Mouse (Mus musculus): ENCODE data around the gene Iqcn.
A peak's percentile ranks its signal among the peaks of the same experiment; 100 is the strongest.

Iqcn gene

DNA sequence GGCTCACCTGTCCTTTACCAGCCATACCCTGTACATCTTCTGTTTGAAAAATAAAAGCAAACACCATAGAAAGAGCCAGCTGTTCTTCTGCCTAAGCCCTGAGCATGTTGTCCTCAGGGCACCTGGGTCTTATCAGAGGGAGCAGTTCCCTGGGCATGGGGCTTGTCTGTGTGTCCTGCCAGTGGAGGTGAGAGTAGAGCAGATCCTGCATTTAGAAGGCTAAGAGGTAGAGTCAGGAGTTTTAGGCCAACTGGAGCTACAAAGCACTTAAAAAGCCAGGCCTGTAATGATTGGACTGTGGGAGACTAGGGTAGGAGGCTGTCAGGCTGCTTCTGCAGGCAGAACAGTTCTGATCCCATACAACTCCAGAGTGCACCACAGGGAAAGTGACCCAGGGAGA is 24.6 kb upstream of the Iqcn start:
- DNase-seq (ENCODE audit: extremely low read depth, low read depth) = no peak

DNA sequence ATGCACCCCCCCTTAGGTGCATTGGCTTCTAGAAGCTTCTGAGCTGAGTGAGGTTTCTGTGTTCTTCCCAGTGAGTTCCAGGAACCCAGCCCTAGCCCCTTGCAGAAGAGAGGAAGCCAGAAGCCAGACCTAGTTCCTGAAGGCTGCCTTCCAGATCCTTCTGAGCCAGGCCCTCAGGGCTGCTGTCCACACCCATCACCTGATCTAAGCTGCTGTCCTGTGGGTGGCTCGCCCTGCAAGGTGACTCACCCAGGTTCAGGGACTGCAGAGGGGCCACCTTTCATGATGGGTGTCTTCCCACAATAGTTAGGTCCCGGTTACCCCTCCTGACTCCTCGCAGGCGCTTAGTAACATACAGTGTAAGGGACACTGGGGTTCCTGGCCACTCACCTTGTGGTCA is 23.9 kb upstream of the Iqcn start:
- no peak for DNase-seq (ENCODE audit: extremely low read depth, low read depth)

DNA sequence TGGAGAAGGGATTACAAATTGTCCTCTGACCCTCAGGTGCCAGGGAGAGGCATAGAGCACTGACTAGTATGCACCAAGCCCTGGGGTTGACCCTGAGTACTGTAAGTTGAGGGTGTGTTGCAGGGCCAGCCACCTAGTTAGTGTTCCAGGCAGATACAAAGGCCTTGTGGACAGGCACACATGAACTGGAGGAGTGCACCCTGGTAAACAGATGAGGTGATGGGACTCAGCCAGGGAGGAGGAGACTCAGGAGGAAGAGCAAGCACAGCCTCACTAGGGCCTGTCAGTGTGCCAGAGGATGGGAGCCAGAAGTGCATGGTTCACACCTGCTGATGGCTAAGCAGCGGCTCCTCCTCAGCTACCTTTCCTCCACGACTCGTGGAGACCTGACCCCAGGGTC is 23.2 kb upstream of the Iqcn start:
- no peak for DNase-seq (ENCODE audit: extremely low read depth, low read depth)

DNA sequence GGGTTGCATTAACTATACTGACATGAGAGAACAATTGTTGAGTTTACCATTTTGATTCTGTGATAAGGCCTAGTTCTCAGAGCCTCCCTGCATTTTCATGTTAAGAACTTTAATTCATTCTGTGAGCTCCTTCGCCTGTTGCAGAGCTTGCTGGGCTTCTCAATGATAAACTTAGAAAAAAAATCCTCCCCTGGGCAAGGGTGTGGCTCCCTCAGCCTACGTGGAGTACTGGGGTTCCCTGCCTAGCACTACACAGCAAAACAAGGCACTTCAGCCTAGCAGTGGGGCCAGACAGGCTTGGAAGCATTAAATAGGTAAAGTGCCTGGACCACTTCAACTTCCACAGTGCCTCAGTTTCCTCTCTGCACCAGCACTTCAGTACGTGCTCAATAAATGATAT is 21.8 kb upstream of the Iqcn start:
- no peak for DNase-seq (ENCODE audit: extremely low read depth, low read depth)

DNA sequence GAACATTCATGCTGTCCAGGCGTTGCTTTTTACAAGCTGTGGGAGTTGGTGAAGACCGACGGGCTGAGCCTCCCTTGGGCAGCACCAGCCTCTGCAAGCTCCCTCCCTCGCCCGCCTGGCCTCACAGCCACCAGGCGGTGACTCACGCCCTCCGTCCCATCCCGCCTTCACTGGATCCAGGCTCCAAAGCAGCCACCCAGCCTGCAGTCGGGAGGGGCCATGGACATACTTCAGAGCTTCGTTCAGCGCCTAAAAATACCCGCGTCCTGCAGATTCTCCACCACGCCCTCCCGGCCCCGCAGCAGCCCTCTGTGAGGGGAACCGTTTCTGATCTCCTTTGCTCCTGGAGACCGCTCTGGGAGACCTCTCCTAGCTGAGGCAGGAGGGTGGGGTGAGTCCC is 21.1 kb upstream of the Iqcn start:
- DNase-seq (ENCODE audit: extremely low read depth, low read depth) = no peak

DNA sequence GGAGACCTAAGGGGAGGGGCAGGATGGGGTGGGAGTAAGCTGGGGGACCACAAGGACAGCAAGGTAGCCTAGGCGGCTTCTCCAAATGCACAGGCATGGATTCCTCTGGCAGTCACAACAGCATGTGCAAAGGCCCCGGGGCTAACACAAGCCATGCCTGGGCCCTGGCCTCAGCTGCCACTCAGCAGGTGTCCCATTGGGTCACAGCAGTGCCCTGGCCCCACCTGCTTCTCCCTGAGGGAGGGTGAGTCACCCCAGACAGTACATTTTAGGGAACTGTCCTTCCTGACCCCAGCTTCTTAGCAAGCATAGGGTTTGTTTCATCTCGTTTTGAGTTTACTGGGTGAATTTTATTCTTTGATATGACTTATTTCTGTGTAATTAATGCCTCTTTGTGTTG is 20.6 kb upstream of the Iqcn start:
- DNase-seq (ENCODE audit: extremely low read depth, low read depth) = no peak

DNA sequence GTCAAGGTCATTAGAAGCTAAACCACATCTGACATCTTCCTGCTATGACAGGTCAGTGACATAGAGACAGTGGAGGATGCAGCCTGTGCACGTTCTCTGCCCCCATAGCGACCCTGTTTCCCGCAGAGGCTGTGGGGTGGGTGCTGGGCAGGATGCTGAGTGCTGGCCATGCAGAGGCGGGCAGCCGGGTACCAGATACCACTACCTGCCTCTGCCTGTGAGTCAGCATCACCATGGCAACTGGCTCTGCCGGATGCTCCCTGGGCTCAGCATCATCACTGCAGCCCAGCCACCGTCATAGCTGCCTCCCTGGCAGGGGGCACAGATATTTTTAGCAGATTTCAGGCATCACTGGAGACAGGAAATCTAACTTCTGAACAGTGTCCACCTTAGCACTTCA is 19.0 kb upstream of the Iqcn start:
- DNase-seq (ENCODE audit: extremely low read depth, low read depth) = no peak

DNA sequence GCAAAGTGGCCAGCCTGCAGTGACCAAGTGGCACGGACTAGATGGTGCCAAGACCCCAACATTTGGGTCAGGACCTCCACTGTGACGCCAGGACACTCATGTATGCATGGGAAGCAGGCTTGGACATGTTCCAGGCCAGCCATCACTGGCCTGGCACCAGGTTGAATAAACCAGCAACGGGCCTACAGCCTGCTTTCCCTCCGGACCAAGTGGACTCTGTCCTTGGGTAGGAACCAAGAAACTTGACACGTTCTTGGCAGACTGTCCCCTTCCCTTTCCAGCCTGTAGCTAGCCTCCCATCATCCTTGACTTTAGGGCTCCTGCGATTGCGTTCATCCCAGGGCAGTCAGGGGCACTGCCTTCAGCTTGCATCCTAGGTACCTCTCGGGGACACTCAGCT is 15.7 kb upstream of the Iqcn start:
- DNase-seq (ENCODE audit: extremely low read depth, low read depth) = no peak

DNA sequence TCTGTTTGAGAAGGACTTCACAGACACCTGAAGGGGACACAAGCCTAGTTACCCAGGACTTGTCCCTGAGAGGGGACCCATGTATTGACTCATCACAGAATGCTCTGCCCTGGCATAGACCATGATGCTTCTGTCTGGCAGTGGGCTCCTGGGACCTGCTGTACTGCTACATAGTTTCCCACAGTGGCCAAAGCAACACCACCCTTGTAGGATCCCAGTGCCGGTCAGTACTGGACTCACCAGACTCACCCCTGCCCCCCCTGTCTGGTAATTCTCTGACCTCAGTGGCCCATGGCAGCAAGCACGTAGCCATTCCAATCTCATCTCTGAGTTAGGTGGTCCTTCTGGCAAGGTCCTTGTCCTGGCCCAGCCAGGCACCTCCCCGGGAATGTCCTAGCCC is 15.1 kb upstream of the Iqcn start:
- DNase-seq (ENCODE audit: extremely low read depth, low read depth) = no peak

DNA sequence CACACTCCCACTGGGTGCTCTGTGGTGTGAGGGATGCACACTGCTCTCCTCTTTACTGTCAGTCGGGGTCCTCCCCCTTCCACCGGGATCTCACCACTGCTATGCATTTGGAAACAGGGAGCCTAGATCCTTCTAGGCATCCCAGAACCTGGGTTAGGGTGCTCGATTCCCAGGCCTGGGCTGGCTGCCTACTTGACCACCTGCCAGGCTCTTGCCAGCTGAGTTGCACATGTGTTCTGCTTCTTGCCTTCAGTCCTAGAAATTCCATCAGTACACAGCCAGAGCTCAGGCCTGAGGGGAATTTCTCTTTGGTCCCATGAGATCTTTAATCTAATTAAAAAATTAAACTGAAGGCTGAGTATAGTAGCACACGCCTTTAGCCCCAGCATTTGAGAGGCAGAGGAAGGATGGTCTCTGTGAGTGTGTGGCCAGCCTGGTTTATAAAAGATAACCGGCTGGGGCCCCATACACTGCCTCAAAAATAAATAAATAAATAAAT is 13.3 kb upstream of the Iqcn start:
- no peak for DNase-seq (ENCODE audit: extremely low read depth, low read depth)

DNA sequence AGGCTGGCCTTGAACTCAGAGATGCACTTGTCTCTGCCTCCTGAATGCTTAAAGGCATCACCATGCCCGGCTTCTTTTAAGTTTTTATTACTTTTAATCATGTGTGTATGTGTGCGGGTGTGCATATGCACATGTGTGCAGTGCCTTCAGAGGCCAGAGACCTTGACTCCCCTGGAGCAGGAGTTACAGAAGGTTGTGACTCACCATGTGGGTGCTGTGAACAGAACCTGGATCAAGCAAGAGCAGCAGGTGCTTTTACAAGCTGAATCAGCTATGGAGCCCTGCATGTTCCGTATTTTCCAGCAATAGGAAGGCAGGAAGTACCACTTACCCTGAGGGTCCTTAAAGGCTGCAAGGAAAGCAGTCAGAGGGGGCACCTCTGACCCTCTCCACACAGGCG is 12.0 kb upstream of the Iqcn start:
- no peak for DNase-seq (ENCODE audit: extremely low read depth, low read depth)

DNA sequence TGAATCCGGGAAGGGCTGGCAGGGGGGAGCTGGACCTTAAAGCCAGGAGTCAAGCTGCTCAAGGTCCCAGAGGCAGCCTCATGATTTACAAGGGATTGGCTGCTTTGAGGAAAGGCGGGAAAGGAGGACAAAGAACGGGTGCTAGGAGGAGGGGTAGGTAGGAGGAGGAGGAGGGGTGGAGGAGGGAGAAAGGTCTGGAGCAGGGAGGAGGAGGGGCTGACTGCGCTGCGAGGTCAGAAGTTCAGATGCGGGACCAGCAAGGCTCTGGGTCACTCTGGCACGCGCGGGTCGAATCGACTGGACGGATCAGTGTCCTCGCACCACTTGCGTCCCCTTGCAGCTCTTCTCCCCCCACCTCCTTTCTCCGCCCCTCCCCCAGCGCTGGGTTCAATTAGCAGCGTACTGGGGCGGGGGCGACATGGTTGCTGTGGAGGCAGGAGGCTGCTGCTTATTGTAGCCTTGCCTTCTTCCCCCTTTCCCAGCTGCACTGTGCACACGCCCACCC is 11.5 kb upstream of the Iqcn start:
- no peak for DNase-seq (ENCODE audit: extremely low read depth, low read depth)

DNA sequence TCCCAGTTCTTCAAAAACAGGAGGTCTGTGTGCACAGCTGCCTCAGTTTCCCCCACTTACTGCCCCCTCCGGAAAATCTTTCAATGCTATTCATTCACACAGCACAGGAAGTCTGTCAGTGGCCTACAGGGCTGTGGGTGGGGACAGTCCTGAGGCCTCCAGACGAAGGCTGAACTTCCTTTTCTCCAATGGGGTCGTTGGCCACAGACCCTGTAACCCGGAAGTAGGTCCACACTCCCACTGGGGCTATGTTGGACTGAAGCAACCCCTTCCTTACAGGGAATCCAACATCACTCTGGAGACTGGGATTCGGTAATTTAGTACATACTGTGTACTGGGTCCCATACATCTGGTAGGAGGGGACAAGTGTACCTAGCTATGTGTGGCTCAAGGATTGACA is 9.6 kb upstream of the Iqcn start:
- DNase-seq (ENCODE audit: extremely low read depth, low read depth) = no peak

DNA sequence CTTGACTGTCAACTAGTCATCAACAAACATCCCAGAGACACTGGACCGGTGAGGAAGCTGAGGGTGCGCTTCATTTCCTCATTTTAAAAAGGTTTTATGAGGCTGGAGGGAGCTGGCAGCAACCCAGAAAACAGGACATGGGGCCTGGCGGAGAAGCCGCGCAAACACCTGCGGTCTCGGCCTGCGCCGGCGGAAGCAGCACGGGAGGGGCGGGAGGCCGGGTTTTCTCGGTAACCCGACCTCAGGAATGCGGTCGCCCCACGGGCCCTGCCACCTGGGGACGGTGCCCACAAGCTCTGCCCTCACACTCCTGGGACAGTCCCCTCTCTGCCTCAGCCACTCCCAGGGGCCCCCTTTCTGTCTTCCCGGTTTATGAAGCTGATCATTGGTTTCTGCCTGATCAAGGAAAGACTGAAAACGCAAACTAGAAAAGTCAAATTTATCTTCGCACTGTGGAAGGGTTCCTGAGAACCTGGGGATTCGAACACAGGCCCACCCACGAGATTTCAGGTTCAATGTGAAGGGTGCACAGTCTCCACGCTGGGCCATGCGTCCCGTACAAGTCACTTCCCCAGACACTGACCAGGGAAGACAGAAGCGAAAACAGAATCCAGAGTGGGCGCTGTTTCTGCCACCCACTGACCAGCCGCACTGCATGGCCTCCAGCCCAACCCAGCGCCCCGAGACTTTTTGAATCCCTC is 7.8 kb upstream of the Iqcn start:
- peak; percentile 71 for DNase-seq (ENCODE audit: extremely low read depth, low read depth)

DNA sequence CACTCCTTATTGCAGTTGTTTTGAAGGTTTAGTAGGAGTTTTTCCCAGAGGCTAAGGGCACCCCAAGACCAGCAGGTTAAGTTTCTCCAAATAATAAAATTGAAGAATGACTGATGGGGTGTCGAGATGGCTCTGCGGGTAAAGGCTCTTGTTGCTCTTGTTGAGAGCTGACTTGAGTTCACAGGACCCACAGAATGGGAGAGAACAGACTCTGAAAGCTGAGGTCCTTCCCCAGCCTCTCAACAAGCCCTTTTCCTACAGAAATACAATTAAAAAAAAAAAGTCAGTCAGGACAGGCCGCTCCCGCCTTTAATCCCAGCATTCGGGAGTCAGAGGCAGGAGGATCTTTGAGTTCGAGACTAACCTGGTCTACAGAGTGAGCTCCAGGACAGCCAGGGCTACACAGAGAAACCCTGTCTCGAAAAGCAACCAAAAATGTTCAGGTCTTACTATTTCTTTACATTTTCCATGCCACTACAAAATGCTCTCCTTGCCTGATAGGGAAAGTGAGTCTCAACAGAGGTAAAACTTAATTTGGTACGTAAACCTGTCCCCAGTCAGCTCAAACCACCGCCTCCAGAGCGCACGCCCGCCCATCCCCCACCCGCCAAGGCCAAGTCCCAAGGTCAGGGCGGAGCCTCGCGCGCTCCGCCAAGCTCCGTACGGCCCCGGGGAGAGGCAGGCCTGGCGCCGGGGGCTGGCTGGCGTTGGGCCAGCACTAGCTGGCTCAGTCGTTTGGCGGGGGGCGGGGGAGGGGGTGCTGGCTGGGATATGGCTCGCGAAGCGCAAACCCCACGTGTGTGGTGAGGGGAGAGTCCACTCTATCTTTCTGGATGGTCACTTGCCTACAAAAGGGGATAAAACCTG is 7.0 kb upstream of the Iqcn start:
- DNase-seq (ENCODE audit: extremely low read depth, low read depth) = peak; percentile 24

DNA sequence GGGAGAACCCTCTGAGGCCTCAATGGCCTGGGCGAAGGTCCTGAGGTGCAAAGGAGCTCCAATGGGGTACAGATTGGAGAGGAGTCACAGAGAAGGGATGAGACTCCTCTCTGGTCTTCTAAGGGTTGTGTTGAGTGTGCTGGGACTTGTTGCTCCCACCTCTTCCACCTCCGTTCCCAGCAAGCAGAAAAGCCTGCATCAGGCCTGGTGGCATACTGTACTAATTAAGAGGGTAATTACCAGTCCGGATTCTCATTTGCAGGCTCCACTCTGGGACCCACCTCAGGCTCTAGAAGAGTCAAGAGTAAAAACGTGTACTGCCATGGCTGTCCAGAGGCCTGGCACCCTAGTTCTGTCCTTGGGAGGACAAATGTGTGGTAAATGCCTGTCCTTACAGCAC is 6.3 kb upstream of the Iqcn start:
- DNase-seq (ENCODE audit: extremely low read depth, low read depth) = no peak

DNA sequence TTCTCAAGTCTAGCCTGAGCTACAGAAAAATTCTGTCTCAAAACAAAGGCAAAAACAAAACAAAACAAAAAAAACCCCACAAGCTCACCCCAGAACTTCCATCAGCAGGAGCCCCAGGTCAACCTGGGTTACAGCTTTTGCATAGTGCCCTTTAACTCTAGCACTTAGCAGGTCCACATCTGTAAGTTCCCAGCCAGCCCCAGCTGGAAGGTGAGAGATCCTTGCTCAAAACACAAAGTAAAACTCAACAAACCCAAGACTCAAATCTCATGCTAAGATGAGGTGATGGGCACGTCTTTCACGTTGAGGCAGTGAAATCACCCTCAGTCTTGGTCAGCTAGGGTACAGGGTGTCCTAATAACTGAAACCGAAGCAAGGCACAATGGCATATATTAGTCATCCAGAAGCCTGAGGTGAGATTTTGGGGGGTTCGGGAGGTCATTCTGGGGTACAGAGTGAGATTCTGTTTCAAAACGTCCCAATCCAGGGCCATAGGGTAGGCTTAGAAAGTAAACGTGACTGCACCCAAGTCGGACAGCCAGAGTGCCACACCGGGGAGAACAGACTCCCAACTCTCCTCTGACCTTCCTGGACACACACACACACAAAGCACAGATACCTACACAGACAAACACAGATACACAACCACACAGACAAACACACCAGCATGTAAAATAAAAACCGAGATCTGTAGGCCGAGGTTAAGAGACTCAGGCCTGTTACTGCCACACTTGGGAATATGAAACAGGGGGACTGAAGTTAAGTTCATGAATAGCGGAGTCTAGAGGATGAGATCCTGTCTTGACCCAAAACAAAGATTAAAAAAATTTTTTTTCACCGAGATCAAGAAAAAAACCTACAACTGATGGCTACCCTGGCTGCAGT is 5.6 kb upstream of the Iqcn start:
- no peak for DNase-seq (ENCODE audit: extremely low read depth, low read depth)

DNA sequence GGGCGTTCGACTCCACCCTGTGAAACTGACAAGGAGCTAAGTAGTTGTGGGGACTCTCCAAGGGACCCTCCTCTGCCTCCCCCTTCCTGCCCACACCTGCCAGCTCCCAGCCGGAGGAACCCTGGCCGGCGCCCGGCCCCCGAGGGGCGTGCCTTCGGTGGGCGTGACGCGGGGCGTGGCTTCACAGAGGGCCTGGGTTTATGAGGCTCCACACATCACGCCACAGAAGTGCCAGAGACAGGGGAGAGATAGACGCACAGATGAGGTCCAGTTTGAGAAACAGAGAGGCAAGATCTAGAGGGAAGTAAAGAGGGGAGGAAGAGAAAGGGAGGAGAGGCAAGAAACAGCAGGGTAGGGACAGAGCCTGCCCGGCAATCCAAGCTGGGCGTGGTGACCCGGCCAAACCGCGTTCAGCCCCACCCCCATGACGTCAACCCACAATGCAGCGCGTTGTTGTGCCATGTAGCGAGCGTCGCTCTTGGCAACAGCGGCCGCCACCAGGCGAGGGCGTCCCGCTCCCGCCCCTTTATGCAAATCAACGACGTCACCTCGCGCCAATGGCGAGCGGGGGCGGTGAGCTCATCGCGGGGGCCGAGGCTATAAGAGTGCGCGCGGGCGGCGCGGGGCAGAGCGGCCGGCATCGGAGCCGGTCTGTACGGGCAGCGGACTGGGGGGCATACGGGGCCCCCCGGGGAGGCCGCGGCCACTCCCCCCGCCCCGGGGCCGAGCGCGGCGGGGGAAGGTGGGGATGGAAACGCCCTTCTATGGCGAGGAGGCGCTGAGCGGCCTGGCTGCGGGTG is 4.7 kb upstream of the Iqcn start, which contains the start of gene Jund:
Gene Jund (plus strand): TSS at position 640 of the 800 bp plus-strand sequence.
- peak; percentile 87 for DNase-seq (ENCODE audit: extremely low read depth, low read depth)

DNA sequence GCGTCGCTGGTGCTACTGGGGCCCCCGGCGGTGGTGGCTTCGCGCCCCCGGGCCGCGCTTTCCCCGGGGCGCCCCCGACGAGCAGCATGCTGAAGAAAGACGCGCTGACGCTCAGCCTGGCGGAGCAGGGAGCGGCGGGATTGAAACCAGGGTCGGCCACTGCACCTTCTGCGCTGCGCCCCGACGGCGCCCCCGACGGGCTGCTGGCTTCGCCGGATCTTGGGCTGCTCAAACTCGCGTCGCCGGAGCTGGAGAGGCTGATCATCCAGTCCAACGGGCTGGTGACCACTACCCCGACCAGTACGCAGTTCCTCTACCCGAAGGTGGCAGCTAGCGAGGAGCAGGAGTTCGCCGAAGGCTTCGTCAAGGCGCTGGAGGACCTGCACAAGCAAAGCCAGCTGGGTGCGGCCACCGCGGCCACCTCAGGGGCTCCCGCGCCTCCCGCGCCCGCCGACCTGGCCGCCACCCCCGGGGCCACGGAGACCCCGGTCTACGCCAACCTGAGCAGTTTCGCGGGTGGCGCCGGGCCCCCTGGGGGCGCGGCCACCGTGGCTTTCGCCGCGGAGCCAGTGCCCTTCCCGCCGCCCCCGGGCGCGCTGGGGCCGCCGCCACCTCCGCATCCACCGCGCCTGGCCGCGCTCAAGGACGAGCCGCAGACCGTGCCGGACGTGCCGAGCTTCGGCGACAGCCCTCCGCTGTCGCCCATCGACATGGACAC is 4.0 kb upstream of the Iqcn start:
- no peak for DNase-seq (ENCODE audit: extremely low read depth, low read depth)

Measured in MEL-GATA-1-ER (cell line).